Mouse (Mus musculus) layer of hippocampus, postnatal 10 days (tissue): ENCODE results near the gene Ltbp4. TPM values are rescaled to one million over a fixed set of nuclear protein-coding genes. Genes with fewer than 3 reads are reported as not detected.

ENCODE experiments used
- DNase-seq, 2 experiments: peaks; one replicate each; pipeline ENCODE4 v3.0.0; 2021; ENCODE audit warnings: low spot score in 2 of 2
- total RNA-seq, 2 experiments: library from RNA; stranded (reverse); gene quantifications; 2 replicates each; pipeline ENCODE4 v1.2.3; 2021

Ltbp4 gene
- total RNA-seq, 2 experiments from 2014 or later, result 49.9 to 59.2 TPM

DNA sequence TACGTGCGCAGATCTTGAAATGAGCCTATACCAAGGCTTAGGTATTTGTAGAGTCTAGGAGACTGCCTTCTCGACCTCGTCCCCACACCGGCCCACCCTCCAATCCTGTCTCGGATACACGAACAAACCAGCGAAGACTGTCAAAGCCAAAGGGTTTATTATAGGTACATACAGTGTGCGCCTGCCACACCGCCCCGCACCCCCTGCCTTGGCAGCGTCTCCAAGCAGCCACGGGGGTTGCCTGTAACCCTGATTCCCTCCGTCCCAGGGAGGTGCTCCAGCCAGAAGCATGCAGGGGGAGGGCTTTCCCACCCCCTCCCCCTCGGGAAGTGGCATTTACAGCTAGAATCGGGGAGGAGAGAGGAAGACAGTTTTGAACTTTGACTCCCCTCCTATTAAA lies 18.8 kb upstream of the Ltbp4 start:
- peak in 1 of 2 experiments; percentile 46 for DNase-seq

DNA sequence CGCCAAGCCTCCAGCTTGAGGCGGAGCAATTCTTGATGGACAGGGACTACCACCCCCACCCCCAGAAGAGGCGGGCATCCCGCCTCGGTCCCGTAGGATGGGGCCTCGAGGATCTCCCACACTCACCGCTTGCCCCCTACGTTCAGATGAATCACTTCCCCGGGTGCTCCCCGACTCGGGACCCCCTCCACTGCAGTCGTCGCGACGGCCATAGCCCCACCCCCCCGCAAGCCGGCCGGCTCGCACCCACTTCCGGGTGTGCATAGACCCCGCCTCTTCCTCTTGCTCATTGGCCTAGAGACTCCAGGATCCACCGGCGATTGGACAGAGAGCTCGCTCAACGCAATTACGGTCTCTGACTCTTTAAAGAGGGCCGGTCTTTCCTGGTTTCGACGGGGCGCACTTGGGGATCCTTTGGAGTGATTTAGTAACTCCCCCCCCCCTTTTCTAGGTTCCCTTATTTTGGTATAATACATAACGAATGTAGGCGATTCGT lies 18.3 kb upstream of the Ltbp4 start, which contains the start of gene Shkbp1:
TSS of gene Shkbp1 (minus strand) at position 275 of the 496 bp plus-strand sequence.
- peak; percentile 84 to 86 for DNase-seq

DNA sequence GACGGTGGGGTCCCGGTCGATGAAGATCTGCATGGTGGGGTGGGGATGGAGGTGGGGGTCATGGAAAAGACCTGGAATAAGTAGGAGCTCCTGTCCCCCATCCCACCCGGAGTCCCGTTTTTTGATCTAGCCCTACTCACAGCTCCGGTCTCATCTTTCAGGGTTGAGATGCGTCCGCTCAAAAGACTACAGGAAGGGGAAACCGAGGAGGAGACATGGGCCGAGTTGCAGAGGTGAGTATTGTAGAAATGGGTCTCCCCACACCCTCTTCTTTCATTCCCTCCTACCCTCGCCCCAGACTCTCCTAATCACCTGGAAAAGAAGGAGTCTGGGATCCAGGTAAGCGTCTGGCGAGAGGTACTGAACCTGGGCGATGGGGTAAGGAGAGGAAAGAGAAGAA lies 17.8 kb upstream of the Ltbp4 start:
- no peak for DNase-seq

DNA sequence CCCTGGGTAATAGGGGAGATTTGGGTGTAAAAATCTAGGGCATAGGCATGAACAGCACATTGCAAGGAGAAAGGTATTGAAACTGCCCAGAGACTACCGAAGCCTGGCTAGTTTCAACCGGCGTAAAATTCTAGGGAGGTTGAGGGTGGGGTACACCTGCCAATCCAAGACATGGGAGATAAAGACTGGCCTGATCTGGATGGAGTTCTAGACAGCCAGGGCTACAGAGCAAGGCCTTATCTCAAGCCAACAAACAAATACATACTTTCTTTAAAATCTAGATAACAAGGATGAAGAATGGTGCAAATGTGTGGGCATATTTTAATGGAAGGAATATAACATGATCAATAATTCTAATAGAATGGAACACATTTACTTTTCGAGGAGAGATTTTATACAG lies 17.3 kb upstream of the Ltbp4 start:
- no peak for DNase-seq

DNA sequence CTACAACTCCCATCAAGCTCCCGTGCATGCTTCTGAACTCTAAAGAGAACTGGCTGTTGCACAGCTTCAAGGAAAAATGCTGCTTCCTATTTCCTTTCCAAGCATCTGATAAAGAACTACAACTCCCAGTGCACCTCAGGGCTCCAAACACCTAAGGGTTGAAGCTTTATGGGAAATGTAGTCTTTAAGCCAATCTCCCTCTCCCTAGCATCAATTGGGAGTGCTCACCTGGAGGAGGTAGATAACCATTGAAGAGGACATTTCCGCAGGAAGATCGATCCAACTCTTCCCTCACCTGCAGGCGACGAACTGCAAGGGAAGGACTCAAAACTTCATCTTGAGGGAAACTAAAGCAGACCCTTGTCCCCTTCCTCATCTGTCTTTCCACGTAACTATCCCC lies 16.7 kb upstream of the Ltbp4 start:
- DNase-seq, result no peak

DNA sequence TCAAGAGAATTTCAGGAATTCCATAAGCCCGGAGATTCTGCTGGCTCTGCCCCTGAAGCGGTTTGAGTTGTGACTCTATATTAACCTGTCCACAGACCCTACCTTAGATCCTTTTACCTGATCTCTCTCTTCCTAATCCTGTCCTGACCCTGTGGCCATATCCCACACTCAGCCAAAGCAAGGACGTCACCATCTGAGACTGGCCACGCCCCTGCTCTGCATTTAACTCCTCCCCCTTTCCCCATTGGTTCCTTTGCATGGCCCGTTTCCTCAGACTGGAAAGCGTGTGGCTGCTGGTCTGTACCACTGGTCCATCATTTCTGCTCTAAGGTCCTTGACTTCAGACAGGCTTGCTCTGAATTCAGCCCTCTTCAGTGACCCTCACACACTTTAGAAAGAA lies 8.0 kb upstream of the Ltbp4 start:
- no peak for DNase-seq

DNA sequence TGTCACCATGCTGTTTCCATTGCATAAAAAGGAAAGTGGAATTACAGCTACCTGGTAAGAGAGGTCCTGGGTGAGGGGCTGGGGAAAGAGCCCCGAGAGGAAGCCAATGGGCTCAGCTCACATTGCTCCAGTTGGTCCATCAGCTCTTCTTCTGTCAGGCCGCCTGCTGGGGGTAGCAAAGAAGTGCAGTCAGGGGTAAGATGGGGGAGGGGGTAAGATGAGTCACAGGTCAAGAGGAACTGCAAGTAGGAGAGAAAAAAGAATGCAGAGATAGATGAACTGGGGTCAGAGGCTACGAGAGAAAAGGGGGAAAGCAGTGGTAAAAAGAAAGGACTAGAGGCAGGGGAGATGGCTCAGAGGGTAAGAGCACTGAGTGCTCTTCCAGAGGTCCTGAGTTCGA lies 5.1 kb upstream of the Ltbp4 start:
- no peak for DNase-seq

DNA sequence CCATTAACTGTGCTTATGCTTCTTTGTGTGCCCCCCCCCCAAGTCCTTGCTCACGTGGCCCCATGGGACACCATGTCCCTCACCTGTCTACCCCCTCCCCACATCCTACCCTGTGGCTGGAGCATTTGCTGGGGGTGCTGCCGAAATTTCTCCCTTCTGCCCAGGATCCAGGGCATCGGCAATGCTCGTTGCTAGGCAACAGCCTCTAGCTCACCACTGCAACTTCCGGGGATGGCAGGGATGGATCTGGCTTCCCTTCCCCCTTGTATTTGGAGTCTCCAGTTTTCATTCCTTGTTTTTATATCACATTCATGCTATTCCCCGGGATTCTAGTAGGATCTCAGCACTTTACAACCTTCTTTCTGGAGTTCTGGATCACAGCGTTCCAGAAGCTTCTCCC lies 2.0 kb upstream of the Ltbp4 start:
- no peak for DNase-seq

DNA sequence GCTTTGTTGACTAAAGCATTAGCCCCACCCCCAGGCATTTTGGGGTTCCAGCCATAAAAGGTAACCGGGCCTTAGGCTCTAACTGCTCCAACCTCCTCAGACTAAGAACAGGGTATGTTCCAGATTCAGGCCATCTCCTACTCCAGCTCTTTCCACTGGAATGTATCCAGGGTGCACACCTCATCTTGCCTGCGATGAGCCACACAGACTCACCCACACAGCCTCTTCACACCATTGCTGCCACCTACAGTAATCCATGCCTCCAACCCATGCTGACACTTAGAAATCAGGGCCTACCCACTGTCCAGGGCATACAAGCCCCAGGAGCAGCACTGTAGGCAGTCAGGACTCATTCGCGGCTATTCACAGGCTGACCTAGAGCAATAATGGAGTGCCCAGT lies 1.6 kb upstream of the Ltbp4 start:
- DNase-seq, result no peak

DNA sequence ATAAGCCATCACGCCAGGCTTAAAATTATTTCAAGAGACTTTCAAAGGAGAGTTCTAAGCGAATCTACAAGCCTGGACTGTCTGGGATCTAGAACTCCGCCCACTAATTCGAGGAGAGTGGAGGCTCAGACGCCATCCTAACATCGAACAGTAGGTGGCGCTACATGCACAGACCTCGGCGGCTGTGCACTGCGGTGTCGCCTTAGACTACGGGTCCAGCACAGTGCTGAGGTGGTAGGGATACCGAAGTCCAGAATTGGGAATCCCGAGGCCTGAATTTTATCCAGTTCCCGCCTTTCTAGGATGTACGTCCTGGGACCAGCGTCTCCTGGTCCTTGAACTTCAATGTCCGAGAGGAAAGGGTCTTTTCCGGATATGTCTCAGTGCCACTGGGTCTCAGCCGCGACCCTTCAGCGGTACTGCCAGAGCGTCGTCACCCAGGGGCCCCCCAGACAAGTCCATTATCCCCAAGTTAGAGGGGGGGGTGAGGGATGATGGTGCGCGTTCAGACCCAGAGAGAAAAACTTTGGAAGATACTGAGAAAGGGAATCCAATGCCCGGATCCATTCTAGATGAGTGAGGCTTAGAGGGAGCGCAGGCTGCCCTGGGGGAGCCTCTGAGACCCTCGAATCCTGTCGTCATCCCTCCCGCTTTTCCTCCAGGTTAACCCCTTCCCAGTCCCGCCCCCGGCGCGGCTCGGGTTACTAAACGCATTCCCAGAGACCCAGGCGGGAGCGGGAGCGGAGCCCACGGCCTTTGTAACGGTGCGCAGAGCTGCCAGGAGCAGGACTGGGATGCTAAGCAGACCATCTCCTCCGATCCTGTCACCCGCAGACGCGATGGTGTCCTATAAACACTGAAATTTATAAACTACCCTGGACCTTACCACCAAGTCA lies 1.3 kb downstream of the Ltbp4 start:
- DNase-seq, result peak; percentile 95 to 96

DNA sequence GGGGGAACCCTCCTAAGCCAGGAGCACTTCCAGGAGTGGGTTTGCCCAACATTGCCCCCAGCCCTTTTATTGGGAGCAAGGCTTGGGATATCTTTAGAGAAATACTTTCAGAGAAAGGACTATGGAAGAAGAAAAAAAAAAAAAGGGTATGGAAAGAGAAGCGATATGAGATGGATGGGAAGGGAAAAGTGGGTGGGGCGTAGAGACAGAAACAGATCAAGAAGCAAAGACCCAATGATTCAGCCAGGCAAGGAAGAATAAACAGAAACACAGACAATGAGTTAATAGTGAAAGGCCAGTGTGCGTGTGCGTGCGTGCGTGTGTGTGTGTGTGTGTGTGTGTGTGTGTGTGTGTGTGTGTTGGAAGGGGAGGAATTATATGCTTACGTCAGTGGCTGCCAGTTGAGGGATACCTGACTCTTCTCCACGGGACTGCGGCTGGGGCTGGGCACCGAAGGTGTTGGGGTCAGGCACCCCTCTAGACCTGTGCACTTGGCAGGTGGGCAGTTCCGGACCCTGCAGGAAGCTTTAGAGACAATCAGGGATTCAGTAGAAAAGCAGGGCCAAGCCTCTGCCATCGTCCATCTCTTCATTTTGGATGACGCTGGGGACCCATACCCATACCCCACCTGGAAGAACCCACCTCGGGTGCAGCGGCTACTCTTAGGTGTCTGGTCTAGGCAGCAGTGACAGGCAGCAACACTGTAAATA lies 2.3 kb downstream of the Ltbp4 start:
- no peak for DNase-seq

DNA sequence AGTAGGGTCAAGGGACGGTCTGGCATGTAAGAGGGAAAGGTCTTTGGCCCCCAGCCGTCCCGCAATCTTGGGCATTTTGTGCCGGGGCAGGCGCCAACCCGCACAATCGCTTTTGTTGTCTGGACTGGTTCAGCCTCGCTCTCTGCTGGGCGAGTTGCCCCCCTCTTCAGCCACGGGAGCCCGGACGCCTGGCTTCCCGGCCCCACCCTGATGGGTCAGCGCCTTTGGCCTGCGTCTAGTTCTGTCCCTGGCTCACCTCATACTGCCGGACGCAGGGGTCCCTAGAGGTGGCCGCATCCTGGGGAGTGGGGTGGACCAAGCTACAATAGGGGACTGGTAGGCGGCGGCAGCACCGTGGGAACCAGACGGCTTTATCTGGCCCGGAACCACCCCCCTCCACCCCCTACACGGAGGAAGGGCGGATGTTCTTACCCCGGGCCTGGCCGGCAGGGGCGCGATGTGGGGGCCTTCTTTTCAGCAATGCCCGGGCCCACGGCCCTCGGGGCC lies 3.0 kb downstream of the Ltbp4 start:
- no peak for DNase-seq

DNA sequence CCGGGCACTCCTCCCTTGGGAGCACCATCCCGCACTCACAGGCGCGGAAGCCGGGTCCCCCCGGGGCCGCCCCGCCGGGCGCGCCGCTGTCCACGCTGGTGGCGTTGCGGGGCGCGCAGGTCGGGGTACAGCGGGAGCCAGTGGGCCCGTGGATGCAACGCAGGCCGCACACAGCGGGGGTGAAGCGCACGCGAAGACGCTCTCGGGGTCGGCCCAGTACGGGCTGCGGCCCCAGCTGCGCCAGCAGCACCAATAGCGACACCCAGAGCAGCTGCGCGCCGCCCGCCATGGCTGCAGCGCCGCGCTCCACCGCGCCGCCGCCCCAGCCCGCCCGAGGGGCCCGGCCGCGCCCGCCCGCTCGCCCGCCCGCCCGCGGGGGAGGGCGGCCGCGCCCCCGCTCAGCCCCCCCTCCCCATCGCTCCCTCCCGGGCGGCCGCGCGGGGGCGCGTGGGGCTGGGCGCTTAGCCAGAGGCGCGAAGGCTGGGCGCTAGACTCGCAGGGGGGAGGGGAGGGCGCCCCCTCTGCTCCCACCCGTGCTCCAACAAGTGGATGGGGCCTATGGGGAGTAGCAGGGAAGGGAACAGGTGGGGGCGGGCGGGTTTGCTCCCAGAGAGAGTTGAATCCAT lies 4.1 kb downstream of the Ltbp4 start:
- DNase-seq, result no peak

DNA sequence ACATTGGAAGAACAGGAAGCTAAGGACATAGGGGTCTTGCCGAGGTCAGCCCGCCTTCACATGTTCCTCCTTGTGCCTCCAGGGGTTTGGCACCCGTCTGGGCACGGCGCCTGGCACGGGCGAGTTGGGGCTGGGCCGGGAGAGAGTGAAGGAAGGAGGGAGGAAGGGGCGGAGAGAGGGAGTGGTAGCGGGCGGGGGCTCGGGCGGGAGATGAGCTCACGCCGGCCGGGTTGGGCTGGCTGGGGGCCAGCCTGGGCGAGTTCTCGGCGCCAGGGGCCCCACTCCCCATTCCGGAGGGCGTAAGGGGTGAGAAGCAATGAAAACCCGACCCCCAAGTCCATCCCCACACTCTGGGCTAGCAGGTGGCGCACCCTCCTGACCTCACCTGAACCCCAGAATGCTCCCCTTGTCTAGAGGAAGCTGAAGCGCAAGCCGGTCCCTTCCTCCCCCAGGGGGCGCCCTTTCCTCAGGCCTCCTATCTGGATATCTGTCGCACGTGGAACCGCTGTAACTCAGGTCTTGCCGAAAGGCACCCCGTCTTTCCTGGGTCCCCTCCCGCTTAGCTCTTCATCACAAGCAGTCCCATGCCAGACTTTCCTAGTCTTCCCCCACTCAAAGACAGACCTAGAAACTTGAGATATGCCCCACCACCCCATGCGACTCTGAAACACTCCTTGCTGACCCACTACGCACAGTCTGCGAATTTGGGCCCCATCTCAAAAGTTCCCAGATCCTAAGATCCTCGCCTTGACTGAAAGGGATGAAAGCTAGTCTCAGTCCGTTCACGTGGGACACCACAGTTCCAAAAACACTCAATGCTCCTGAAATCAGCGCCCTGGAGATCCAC lies 4.9 kb downstream of the Ltbp4 start:
- DNase-seq, result peak; percentile 80 to 82

DNA sequence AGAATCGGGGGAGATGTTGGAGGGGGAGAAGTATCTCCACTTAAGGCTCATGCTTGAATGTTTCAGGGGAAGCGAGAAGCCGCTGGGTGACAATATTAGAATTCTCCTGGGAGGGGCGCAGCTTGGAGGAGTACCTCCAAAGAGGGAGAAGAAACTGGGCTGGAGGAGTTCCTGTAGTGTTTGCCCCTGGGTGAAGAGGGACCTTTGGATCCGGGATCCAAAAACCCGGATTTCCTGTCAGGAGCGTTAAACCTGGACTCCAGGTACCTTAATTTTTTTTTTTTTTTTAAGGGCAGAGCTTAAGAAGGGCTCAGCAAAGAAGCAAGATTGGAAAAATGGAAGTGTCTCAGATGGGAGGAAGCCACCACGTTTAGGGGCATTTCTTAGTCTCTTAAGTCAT lies 5.6 kb downstream of the Ltbp4 start:
- DNase-seq, result no peak

DNA sequence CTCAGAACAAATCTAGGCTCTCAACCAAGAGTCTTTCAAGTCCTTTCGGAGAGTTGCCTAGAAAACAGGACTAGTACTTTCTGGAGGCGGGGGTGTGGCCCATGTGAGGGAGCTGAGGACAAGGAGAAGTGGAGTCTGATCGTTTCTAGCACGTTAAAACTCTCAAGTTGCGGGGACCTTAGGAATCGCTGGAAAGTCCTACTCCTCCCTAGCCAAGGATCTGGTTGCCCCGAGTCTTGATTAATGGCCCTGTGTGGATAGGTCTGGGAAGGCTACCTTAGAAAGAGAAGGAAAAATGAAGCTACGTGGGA lies 6.0 kb downstream of the Ltbp4 start:
- DNase-seq, result no peak

DNA sequence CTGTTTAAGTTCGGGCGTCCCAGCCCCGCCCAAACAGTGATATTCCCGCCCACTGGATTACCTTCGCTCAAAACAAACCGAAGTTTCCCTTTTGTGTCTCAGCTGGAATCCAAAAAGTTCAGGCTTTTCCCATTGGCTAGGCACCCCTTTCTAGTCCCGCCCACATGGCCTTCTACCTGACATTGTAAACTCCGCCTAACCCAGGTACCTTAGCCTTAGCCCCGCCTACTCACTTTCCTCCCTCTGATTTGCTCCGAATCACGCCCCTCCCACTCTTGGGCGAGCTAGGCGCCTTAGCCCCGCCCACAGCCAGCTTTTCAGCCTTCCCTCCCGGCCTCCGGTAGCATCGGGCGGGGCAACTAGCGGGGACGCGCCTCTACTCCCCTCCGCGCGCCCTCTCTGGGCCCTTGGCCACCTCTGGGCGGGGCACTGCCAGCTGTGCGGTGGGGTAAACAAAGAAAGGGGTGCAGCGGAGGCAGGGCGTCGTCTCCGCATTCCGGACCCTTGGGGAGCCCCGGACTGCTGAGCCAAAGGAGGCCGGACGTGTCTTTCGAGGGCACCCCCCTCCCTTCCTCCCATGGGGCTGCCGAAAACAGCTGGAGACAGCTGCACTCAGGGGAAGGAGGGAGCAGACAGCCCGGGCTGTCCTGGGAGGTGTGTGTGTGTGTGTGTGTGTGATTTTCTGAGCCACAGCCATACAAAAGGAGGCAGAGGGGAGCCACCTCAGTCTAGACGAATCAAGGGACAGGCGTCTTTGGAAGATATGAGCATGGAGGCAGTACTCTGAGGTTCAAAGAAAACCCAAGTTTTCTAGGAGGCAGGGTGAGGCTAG lies 6.6 kb downstream of the Ltbp4 start:
- DNase-seq, result peak; percentile 65 to 69

DNA sequence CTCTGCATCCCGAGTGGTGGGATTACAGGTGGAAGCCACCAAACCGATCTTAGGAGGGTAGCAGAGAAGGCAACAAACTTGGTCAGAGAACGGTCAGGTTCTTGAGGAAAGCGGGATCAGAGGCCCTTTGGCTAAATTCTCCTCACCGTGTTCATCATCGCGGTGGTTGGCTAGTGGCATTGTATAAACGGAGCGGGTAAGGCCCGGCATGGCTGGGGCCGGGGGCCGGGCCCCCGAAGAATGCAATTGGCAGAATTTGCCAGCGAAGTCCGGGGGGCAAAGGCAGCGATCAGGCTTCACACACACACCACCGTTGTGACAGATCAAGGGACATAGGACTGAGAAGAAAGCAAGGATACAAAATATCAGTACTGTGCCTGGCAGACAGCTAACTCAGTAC lies 7.5 kb downstream of the Ltbp4 start:
- no peak for DNase-seq

DNA sequence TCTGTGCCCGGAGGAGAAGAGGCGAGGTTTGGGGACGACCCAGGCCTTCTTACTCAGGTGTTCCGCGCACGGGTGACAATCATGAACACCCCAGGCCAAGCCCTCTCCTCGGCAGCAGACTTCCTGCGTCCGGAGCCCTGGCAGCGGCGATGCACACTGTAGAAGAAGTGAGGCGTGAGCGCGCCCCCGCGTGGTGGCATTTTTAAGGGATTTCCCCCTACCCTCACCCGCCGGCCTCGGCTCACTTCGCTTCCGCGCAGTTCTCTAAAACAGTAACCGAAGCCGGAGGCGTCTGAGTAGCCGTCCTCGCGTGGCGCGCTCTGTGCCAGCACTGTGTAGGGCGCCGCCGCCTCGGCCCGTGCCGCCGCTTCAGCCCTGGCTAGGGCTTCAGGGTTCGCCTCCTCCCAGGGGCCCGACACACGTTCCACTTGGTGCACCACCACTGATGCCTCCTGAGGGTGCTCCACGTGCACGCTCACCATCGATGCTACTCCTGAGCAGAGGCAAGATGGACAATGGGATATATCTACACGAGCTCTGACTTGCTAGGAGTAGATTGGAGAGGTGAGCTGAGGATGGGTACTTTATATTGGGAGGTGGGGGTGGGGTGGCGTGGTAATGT lies 8.1 kb downstream of the Ltbp4 start:
- DNase-seq, result peak; percentile 88 to 90

DNA sequence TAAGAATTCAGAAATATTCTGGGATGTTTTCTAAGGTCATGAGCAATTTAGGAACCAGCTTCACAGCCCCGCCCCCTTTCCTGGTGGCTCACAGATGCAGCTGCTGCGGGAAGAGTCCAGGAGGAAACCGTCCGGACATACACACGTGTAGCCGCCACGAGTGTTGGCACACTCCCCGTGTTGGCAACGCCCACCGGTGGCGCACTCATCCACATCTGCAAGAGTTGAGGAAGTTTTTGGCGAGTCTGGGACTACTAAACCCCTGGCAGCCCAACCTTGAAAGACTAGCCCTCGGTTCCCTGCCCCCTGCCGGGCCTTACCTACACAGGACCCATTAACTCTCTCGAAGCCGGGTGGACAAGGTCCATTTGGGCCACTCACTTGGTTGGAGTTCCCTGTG lies 8.8 kb downstream of the Ltbp4 start:
- no peak for DNase-seq
